Mouse (Mus musculus) lung, adult 2 months (tissue): ENCODE measurements around the gene Atg5. TPM values are rescaled to one million over a fixed set of nuclear protein-coding genes. Genes with fewer than 3 reads are reported as not detected.

ENCODE experiments used
- DNase-seq: peaks from one replicate; pipeline ENCODE4 v3.0.0; 2022
- H3K4me1 ChIP-seq: fragments of 200-500 bp; 2 replicates; pipeline ENCODE4 v1.6.1; 2011; ENCODE audit warnings: low read length; ENCODE audit not compliant: control insufficient read depth, insufficient read depth
- H3K4me3 ChIP-seq: fragments of 200-500 bp; replicated peaks from 2 replicates; pipeline ENCODE3; 2011; ENCODE audit warnings: low read depth, mild to moderate bottlenecking, control low read depth, low read length; ENCODE audit errors: extremely low read depth
- CTCF ChIP-seq: fragments of 200-500 bp; IDR thresholded peaks from 2 replicates; pipeline ENCODE4 v1.5.1; 2011; ENCODE audit warnings: mild to moderate bottlenecking, low read length, control low read depth; ENCODE audit not compliant: insufficient read depth
- POLR2A ChIP-seq: fragments of 200-500 bp; IDR thresholded peaks from 2 replicates; pipeline ENCODE4 v1.6.1; 2011; ENCODE audit warnings: low read depth, mild to moderate bottlenecking, control low read depth, low read length, borderline replicate concordance; ENCODE audit errors: extremely low read depth
- WGBS: fragments of 180-500 bp; shearing (Covaris S2); methylation state at CpG from one replicate; pipeline ENCODE4 v1.1.7; 2018; 5-methylcytosine and 5-hydroxymethylcytosine counted together
- polyA plus RNA-seq: library from polyadenylated mRNA; depleted of rRNA; stranded (reverse); fragments of >200 nt; gene quantifications from 2 replicates; pipeline ENCODE4 v1.2.3, GENCODE M21; 2012; rRNA removed

Atg5 gene
- polyA plus RNA-seq, 1 experiment, result 8.5 TPM

- TF ChIP-seq CTCF (no peak), POLR2A (no peak)
- Histone ChIP-seq H3K4me3 (no peak overlapping the region), H3K4me1 (no peaks in the 10 kb centered on the region)
- 74% methylated on average over 10 of the region's 10 CpGs for WGBS
- DNase-seq, result no peak
These were observed 133.4 kb downstream of the Atg5 start for GRCm38 (mm10) chr10:44401600-44401999.

- TF ChIP-seq CTCF (no peak), POLR2A (no peak)
- H3K4me1 ChIP-seq, result no peaks in the 10 kb centered on the region
- no peak overlapping the region for H3K4me3 ChIP-seq
- no peak for DNase-seq
- WGBS, result 53% methylated on average over 7 of the region's 7 CpGs
These were observed 135.3 kb downstream of the Atg5 start for GRCm38 (mm10) chr10:44403415-44403814.

DNA sequence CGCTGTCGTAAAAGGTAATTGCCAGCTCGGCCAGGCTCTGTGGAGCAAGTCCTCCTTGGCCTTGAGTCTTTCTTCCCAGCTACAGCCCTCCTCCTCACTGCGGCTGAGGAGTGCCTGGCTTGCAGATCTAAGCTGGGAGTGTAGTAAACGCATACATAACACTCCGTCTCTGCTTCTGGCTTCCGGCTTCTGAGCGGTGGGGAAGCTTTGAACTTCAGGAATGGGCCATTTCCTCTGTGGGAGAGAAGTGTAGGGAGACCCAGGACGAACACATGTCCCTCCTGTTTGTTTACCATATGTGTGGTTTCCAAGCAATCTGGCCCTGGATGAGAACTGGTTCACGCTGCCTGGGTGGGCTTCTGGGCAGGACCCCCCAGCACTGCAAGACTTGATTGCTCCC lies 140.9 kb downstream of the Atg5 start:
- no peak for TF ChIP-seq POLR2A
- TF ChIP-seq CTCF, result no peak
- Histone ChIP-seq H3K4me3 (no peak overlapping the region), H3K4me1 (no peaks in the 10 kb centered on the region)
- no peak for DNase-seq
- WGBS, result 58% methylated on average over 10 of the region's 10 CpGs

DNA sequence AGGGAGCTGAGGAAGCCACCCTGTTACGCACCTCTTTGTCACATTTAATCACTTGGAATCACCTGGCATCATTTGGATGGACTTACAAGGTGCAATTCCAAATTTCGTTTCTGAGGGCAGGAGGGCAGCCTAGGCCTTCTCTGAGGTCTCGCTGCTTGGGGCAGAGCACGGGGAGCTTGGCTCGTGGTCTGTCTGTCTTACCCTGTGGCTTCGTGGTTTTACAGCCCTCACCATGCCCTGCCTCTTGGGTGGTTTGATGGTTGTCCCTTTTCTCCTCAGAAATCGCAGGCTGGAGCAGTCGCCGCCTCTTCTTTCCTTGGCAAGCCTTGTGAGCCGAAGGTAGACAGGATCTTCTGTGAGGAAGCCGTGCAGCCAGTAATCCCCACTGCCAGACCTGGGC lies 141.8 kb downstream of the Atg5 start:
- TF ChIP-seq CTCF, result no peak
- no peak for TF ChIP-seq POLR2A
- Histone ChIP-seq H3K4me1 (no peaks in the 10 kb centered on the region), H3K4me3 (no peak overlapping the region)
- 87% methylated on average over 11 of the region's 11 CpGs for WGBS
- no peak for DNase-seq

Other genes with a start within 250 kb of the Atg5 start
- 3.0 and 7.0 TPM in 2 replicates for gene Crybg1, start 119.5 kb upstream of the Atg5 start, polyA plus RNA-seq